Mouse (Mus musculus) cerebellum, adult 11-12 months (tissue): ENCODE data around the gene Magoh.
A peak's percentile ranks its signal among the peaks of the same experiment; 100 is the strongest.

Experiments used
- DNase-seq: peaks from one replicate; pipeline ENCODE4 v3.0.0; 2022

The Magoh gene

DNA sequence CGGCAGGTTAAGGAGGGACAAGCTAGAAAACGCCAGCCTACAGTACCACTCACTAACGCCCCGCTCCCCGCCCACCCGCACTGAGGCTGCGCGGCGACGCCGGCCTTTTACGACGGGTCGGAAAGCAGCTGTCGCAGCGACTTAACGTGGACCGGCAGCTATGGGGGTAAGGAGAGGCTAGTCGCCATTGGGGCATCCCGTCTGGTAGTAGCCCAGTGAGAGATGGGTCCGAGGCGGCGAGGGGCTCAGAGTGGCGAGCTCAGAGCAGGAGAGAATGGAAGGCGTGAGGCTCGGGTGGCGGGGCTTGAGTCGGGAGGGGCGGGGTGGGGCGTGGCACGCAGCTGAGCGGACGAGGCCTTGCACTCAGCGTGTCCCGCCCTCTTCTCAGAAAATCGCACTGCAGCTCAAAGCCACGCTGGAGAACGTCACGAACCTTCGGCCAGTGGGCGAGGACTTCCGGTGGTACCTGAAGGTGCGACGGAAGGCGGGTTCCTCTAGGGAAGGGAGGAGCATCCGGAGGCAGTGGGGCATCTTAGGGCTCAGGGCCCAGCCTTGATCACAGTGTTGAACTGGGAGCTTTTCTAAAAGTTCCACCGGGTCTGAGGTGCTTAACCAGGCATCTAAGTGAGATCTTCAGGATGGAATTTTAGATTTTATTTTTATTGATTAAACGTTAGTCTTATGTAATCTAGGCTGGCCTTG is 10.3 kb downstream of the Magoh start, which contains the start of gene 0610037L13Rik:
Gene 0610037L13Rik (plus strand): TSS at position 83 of the 702 bp plus-strand sequence.
- DNase-seq, result peak; percentile 97

DNA sequence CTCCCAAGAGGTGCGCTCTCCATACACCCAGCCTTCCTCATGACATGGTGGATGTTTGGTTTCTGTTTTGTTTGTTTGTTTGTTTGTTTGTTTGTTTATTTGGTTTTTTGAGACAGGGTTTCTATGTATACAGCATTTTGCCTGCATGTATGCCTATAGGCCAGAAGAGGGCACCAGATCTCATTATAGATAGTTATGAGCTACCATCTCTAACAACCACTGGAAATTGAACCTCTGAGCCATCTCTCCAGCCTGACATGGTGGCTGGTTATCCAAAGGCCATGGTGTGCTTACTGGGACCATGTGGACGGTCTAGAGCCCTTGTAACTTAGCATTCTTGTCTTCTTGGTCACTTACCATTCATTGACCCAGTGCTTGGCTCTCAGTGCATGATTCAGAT is 13.1 kb downstream of the Magoh start:
- DNase-seq, result no peak

- no peak for DNase-seq
Measured at GRCm38 (mm10) chr4:107899211-107899927, 19.8 kb downstream of the Magoh start.

GRCm38 (mm10) chr4:107900206-107900605 is 20.7 kb downstream of the Magoh start:
- no peak for DNase-seq

DNA sequence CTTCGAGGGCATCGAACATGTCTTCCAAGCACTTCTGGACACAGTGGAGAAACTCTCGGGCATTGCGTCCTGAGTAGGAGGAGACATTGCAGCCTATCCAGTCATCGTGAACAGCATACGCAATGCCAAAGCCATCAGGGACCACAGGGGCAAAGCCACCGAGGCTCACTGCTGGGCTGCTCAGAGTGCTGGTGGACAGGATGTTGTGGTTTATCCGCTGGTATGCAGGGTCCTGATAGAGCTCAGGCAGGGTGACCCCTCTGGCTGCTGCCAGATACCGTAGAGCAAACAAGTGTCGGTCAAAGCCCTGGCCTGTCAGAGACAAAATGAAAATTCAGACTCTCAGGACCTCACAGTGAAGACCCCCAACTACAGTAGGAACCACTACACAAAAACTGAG is 24.7 kb downstream of the Magoh start:
- no peak for DNase-seq

DNA sequence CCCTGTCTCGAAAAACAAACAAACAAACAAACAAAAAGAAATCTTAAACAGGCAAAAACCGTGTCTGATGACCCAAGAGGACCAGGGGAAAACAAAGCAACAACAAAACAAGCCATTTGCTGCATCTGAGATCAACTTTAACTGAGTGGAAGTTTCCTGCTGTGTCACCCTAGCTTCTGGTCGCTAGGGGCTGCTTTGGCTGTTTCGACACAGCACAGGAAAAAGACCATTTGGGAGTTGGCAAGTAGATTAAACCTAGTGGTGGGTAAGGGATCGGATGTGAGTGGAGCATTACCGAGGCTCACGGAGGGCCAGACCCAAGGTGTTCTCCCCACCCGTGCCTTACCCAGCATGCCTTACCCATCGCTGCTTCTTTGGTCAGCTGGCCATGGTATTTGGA is 27.0 kb downstream of the Magoh start:
- DNase-seq, result no peak

DNA sequence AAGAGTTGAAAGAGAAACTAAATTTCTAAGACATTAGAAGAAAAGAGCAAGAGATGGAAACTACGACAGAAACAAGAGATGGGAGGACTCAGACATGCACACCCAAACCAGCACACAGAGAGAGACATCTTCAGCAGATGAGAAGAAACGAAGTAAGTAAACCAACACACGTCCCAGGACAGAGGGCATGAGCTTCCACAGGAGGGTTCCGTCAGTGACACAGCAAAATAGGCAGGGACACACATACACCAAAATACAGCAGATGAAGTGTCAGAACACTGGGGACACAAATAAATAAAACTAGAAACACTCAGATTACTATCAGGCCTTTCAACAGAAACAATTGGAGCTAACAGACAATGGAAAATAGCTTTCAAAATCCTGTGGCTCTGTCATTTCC is 30.5 kb downstream of the Magoh start:
- DNase-seq, result no peak

- no peak for DNase-seq
Measured at GRCm38 (mm10) chr4:107920336-107920735, 40.8 kb downstream of the Magoh start.

DNA sequence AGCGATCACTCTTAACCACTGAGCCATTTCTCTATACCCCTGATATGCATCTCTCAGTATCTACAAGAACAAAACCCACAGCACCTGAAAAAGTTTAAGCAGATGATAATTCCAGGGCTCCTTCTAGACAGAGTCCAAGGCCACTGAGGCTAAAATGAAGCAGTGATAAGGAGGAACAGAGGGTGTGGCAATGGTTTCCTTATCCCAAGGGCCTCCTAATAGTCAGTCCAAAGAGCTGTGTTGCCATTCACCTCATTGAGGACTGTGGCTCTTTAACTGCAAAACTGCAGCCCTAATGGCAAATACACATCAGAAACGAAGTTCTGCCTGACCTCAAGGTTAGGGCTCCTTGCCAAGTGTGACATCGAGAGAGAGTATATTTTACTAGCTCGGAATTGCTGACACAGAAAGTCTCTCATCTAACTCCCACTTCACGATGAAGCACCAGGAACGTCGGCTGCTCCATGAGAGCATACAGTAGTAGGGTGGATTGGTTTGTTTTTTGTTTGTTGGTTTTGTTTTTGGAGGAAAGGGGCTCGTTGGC is 41.7 kb downstream of the Magoh start:
- DNase-seq, result no peak

DNA sequence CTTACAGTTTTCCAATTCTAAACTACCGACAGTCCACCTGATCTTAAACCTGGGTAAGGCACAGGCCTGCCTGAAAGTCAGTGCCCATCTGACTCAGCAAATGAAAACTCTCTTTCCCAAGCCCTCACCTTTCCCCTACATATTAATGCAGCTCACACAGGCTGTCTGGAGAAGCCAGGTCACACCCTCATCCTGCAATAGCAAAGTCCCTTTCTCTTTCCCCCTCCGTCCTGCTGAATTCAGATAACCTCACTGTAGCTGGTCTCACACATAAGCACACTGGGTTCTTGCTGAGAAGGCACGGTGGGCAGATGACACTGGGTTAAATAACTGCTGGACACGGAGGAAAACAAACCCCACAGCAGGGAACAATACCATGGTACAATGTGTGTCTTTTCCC is 42.4 kb downstream of the Magoh start:
- DNase-seq, result no peak

DNA sequence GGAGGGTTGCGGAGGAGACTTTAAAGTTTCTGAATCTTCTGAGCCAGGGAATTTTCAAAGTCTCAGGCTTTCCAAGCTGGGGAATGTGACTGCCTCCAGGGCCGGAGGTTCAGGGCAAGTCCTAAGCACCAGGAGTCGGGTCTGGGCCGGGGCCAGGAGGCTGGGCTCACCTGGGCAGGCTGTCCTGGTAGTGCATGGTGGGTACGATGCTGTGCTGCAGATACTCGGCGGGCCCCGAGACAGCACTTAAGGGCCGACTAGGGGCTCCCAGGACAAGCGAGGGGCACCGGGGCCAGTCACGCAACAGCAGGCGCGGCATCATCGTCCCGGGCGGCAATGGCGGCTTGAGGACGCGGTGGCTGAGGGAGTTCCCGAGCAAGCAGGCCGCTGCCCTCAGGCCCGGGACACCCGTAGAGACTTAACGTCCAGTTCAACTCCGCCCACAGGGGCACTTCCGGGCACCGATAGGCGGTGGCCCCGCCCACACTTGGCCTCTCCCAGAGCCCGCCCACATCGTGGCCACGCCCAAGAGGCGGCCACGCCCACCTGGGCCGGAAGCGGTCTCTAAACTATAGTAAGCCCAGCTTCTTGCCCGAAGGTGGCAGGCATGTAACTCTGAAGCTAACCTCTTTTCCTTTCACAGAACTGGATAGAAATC is 43.7 kb downstream of the Magoh start, which contains the start of gene Cpt2:
Gene Cpt2 (minus strand): TSS at position 466 of the 658 bp plus-strand sequence.
- DNase-seq, result peak; percentile 86

- no peak for DNase-seq
Measured at GRCm38 (mm10) chr4:107923803-107924194, 44.2 kb downstream of the Magoh start.

DNA sequence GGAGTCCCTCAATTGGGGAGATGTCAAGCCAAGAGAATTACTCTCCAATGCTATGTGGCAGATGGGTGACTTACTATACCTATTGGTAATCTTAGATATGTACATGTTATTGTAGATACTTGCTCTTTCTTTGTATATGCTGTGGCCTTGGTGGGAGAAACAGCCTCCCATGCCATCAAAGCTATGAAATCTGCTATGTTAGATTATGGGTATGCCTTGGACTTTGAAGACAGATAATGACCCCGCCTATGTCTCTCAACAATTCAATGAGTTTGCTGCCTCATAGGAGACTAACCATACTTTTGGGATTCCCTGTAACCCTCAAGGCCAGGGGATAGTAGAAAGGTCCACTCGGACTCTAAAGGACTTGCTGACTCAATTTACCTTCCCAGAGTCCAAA is 48.7 kb downstream of the Magoh start:
- no peak for DNase-seq

- no peak for DNase-seq
Measured at GRCm38 (mm10) chr4:107928726-107929125, 49.2 kb downstream of the Magoh start.

- DNase-seq, result no peak
Measured at GRCm38 (mm10) chr4:107931453-107931852, 51.9 kb downstream of the Magoh start.

- no peak for DNase-seq
Measured at GRCm38 (mm10) chr4:107933239-107933638, 53.7 kb downstream of the Magoh start.

GRCm38 (mm10) chr4:107935254-107935653 is 55.7 kb downstream of the Magoh start:
- no peak for DNase-seq
